Mouse (Mus musculus): Measurements from ENCODE around the gene Tmem177.

Gene Tmem177

DNA sequence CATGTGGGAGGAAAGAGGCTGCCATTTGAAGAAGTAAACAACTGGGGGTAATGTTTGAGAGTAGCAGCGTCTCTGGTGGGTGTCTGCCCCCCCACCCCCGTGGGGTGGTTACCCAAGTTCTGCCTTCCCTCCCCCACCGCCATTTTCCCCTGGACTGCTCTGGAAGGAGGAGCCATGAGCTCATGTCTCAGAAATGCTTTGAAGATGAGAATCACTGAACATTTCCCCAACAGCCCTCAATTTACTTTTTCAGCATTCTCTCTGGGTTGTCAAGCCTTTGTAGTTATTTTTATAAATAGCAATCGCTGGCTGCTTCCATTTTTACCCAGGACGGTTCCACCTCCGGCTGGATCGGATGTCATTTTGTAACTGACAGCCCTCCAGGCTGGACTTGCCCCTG, 26.7 kb downstream of the Tmem177 start:
- no peak for DNase-seq

DNA sequence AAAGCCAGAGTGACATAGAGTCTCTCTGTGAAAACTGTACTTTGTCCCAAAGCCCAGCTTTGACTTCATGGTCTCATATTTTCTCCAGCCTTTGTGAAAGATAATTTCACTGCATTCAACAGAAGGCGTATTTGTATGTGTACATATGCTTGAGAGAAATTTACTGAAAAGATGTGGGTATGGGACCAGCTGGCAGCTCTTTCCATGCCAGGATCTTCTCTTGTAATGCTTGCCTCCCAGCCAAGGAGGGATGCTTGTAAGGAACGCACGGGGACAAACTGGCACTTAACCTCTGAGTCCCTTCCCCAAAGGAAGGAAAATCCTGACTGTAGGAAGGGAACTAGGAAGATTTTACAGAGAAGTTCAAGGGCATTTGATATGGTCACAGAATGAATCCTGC, 28.7 kb downstream of the Tmem177 start:
- no peak for DNase-seq

DNA sequence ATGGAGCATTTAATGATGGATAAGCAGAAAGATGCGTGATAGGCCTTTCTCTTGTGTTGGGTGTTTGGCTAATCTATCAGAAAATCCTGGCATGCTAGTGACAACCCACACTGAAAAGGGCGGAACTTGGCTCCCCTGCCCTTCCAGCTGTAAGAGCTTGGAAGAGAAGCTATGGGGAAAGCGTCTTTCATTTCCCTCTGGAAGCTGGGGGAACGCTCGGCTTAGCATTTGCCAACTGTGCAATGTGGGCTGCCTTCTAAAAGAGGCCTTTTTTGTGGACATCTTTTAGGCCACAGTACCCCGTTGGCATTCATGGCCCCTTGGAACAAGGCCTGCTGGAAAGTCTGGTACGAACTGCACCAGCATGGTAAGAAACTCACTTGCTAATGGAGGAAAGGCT, 34.1 kb downstream of the Tmem177 start:
- no peak for DNase-seq

DNA sequence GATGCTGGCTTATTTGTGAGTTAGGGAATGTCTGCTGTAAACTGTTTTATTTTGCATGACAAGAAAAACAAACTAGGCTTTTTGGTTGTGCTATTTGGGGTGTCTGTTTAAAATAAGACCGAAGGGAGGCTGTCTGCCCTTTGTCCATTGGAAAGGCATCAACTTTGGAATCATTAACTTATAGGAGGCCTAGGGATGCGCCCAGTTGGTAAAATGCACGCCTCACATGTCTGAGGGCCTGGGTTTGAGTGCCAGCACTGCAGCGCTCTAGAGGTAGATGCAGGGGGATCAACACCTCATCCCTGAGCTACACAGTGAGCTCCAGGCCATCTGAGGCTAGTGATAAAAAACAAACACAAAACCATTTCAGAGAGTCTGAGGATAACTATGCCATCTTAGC, 35.5 kb downstream of the Tmem177 start:
- no peak for DNase-seq

DNA sequence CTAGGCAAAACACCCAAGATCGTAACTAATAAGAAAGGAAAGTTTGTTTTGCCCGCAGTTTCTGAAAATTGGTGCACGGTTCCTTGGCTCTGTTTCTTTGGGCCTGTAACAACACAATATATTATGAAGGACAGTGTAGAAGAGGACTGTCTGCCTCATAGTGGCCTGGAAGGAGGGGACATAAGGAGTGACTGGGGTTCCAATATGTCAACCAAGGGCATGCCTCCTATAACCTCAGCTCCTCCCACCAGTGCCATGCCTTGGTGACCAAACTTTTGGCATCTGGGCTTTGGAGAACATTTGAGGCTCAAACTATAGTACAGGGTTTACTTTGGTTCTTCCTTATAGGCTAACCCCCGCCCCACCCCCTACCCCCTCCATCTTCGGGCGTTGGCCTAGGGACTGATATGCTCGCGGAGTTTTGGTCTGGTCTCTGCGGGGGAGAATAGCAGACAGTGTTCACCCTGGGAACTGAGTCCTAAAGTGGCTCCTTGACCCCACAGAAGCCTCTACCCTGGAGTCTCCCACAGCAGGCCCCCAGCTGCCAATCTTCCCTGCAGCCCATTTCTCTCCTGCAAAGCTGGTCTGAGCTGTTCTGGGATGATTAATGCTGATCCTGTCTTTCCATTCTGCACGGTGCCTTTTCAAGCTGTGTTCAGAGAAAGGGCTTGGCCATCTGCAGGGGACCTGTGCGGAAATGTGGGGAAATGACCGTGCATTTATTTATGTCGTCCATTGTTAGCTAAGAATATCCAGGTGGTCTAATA, 44.4 kb downstream of the Tmem177 start:
- DNase-seq = no peak

DNA sequence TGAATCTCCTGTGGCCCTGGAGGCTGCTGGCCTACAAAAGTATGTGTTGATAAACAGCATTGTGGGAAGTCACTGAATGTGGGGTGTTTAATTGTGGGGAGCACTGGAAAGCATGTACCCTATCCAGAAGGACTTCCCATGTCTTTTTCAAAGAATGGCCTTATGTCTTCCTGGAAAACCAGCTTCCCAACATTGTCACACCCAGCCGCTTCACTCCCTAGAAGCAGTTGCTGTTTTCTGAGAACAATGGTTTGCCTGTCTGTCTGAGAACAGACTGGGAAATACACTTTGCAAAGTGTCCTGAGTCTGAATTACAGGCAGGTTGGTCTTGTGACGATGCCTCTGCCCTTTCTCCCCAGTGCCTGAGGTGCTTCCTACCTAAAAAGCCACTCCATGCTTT, 45.7 kb downstream of the Tmem177 start:
- no peak for DNase-seq

DNA sequence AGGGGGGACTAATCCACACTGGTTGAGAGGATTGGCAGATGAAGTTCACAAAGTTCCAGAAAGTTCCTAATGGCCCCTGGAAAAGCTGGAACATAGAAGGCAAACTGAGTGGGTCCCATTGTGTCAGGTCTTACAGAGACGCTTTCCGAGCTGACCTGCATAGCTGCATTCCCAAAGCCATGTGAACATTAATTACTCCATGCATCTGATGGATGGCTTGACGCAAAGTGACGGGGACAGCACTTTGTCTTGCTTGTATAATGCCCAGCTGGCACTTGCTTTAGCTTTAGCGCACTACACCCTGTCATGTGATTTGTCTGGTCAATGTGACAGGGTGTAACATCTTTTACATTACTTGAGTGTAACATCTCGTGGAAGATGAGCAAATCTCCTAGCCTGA, 47.7 kb downstream of the Tmem177 start:
- DNase-seq = no peak

DNA sequence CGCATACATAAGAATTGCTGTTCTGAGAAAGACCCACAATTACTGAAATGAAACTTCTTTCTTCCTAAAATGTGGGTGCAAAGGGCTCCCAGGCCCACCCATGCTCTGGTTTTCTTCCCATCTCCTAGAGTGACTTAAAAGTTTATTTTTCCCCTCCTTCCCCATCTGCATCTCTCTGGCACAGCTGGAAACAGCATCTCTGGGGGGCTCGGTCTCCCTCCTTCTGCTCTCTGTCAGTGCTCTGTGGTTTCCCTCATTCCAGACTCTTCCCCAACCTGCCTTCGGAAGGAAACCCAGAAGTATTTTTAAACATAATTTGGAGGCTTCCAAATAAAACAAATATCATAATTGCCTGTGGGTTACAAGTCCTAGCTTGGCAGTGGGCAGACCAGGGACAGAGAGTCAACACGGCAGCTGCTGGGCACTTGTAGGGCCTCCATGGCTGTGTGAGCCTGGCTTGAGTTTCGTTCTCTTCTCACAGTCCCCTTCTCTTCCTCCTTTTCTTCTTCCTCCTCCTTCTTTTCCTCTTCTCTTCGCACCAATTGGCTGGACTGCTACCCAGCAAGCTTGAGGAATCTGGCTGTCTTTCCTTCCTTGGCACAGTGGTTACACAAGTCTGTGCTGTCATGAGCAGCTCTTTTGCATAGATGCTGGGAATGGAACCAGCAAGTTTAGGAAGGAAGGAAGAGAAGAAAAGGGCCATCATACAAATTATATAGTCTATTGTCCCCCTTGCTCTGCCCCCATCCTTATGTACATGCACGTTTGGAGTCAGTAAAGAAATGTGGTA, 49.3 kb downstream of the Tmem177 start:
- no peak for DNase-seq

DNA sequence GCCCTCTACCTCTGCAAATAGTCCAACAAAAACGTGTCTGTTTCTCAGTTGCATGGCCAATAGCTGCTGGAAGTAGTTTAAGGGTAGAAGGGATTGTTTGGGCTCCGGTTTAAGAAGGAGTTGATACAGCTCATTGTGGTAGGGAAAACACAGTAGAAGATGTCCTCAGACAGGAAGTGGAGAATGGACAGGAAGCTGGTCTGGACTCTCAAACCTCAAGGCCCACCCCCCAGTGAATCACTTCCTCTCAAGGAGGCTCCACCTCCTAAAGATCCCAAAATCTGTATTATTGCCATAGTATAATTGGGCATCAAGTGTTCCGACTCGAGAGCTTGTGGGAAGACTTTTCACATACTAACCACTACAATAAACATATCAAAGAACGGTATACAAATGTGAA, 53.4 kb downstream of the Tmem177 start:
- DNase-seq = no peak

Data from cerebellum, adult 8-10 months (tissue).